Mouse (Mus musculus) erythroblast, embryonic 14.5 days (primary cell): ENCODE measurements around the gene Habp4. TPM values are rescaled to one million over a fixed set of nuclear protein-coding genes. Genes with fewer than 3 reads are reported as not detected.

Experiments
- H3K27me3 ChIP-seq: 2 replicates; pipeline ENCODE4 v1.6.1; 2012; ENCODE audit warnings: inconsistent platforms; ENCODE audit not compliant: control insufficient read depth
- H3K36me3 ChIP-seq: 2 replicates; pipeline ENCODE4 v1.6.1; 2012; ENCODE audit warnings: mild to moderate bottlenecking, inconsistent platforms; ENCODE audit not compliant: control insufficient read depth
- H3K4me1 ChIP-seq: 2 replicates; pipeline ENCODE4 v1.6.1; 2012; ENCODE audit warnings: inconsistent platforms; ENCODE audit not compliant: control insufficient read depth
- H3K4me3 ChIP-seq: replicated peaks from 2 replicates; pipeline ENCODE3; 2012; ENCODE audit warnings: moderate library complexity, mild to moderate bottlenecking, inconsistent platforms
- H3K9me3 ChIP-seq: 2 replicates; pipeline ENCODE4 v1.6.1; 2012; ENCODE audit warnings: low read length, inconsistent platforms, mixed read lengths; ENCODE audit not compliant: control insufficient read depth
- GATA1 ChIP-seq: IDR thresholded peaks from 2 replicates; pipeline ENCODE4 v1.6.1; 2012; ENCODE audit warnings: low read length, inconsistent platforms, mixed read lengths
- TAL1 ChIP-seq: IDR thresholded peaks from 3 replicates; pipeline ENCODE4 v1.6.1; 2012; ENCODE audit warnings: low read length, inconsistent platforms, mixed read lengths
- polyA plus RNA-seq: library from polyadenylated mRNA; stranded (reverse); fragments of >175 nt; gene quantifications from 2 replicates; pipeline ENCODE4 v1.2.3, GENCODE M21; 2012

The Habp4 gene
- polyA plus RNA-seq, 1 experiment = 1.4 TPM

DNA sequence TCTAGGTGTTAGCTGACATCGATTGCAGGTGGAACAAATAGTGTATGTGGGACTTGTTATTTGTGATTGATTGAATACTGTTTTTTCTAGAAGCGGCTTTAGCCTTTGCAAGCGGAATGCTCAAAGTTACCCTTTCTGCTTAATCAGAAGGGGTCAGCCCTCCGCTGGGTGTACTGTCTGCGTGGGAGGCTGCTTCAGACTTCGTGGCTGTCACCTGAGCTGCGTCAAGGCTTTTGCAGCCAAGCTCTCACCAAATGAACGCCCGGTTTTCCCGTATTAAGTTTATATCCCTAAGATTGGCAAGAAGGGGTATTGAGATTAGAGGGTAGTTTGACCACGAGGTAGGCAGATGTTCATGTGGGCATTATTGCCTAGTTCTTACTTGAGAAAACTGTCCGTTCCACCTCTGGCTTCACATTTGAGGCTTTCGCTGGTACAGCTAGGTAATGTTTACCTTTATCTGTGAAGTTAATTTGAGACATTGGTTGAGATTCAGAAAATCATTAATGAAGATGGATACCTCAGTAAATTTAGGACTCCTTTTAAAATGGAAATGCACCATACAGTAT lies 1.6 kb downstream of the Habp4 start:
- H3K27me3 ChIP-seq = peaks cover 60% of the 10 kb centered on the region
- H3K4me1 ChIP-seq = peaks cover 28% of the 10 kb centered on the region
- H3K9me3 ChIP-seq = no peaks in the 10 kb centered on the region
- H3K36me3 ChIP-seq = no peaks in the 10 kb centered on the region
- H3K4me3 ChIP-seq = peak overlapping the region; percentile 80
- TF ChIP-seq TAL1 (no peak), GATA1 (no peak)

DNA sequence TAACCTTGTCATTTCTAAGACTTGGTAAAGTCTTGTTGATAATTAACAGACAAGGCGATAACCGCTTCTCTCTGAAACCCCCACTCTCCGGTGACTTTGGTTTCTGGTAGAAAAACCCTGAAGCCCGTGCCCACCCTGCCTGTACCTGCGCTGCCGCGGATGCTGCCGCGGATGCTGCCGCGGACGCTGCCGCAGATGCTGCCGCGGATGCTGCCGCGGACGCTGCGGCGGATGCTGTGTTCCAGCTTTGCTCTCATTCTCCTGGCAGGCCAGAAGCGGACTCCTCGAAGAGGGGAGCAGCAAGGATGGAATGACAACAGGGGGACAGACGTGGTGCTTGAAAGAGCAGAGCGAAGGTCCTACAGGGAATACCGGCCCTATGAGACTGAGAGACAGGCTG lies 8.1 kb downstream of the Habp4 start:
- peaks cover 7% of the 10 kb centered on the region; the same call in 1 of the 2 replicates for H3K36me3 ChIP-seq
- no peaks in the 10 kb centered on the region for H3K9me3 ChIP-seq
- no peaks in the 10 kb centered on the region for H3K4me1 ChIP-seq
- TF ChIP-seq TAL1 (no peak), GATA1 (no peak)
- H3K27me3 ChIP-seq = peaks cover 2% of the 10 kb centered on the region; the same call in 1 of the 2 replicates
- no peak overlapping the region for H3K4me3 ChIP-seq

DNA sequence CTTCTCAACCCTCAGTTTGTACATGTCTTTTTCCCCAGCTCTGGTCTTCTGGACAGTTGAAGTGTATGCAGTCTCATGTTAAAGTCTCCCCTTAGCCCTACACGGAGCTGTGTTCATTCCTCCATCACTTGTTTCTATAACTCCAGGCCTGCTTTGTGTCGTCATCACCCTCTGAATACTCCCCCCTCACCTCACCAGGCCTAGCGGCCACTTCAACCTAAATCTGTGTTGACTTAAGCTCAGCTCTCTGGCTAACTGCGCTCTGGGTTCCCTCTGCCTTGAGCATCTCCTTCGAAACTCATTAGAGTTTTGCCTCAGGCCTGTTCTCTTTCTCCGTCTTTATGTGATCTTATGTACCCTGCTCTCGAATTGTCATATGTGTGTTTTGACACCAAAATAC lies 16.4 kb downstream of the Habp4 start:
- no peaks in the 10 kb centered on the region for H3K4me1 ChIP-seq
- H3K9me3 ChIP-seq = no peaks in the 10 kb centered on the region
- H3K4me3 ChIP-seq = no peak overlapping the region
- H3K36me3 ChIP-seq = peaks cover 5% of the 10 kb centered on the region; the same call in 1 of the 2 replicates
- TF ChIP-seq TAL1 (no peak), GATA1 (no peak)
- H3K27me3 ChIP-seq = no peaks in the 10 kb centered on the region

DNA sequence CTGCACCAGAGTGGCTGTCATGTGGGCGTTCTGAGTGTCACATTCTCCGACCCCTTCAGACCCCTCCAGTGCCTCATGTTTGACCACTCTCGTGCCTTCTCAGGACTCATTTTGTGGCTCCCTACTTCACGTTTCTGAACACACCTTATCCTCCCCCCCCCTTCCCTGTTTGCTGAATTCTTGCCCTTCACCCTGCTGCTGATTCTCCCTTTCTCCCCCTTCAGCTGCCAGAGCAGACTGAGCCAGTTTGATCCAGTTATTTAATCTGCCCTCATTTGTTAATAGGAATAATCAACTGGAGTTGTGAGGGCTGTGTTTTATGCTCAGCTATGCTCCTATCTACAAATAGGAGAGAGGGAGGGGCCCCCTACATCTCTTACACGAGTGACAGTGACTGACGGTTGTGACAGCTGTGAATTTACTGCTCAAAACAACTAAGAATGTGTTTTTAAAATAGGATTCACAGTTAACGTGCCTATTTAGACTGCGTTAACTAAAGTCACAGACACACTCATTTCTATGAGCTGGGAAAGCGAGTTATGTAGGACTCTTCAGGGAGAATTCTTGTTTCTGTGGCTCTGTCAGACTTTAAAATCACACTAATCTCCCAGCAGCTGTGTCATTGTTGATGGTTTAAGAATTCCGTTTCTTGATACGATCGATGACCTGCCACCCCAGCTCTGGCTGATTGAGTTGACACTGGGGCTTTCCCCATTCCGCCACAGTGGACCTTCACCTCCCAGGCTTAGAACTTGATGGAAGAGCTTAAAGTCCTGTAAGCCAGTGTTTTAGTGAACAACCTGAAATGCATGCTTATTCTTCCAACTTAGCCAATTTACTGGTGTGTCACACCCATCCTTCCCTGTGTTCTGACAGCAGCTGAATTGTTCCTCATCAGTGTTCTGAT lies 17.4 kb downstream of the Habp4 start:
- no peak for TF ChIP-seq TAL1
- no peak for TF ChIP-seq GATA1
- no peaks in the 10 kb centered on the region for H3K4me1 ChIP-seq

DNA sequence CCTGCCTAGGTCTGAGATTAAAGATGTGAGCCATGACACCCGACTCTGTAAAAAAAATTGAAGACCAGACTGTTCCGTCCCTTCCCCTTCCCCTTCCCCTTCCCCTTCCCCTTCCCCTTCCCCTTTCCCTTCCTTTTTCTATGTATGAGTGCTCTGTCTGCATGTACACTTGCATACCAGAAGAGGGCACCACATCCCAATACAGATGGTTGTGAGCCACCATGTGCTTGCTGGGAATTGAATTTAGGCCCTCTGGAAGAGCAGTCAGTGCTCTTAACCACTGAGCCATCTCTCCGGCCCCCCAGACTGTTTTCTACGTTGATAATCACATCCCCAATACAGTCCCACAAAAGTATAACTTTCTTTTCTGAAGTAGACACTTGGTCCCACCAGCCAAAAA lies 18.7 kb downstream of the Habp4 start:
- H3K9me3 ChIP-seq = no peaks in the 10 kb centered on the region
- H3K4me1 ChIP-seq = no peaks in the 10 kb centered on the region
- H3K36me3 ChIP-seq = no peaks in the 10 kb centered on the region; the same call in 1 of the 2 replicates
- no peak for TF ChIP-seq GATA1
- no peak for TF ChIP-seq TAL1
- H3K27me3 ChIP-seq = no peaks in the 10 kb centered on the region
- H3K4me3 ChIP-seq = no peak overlapping the region

More for the DNA sequence above, 17.4 kb downstream of the Habp4 start:
- Histone ChIP-seq H3K4me3 (no peak overlapping the region), H3K36me3 (peaks cover 3% of the 10 kb centered on the region; the same call in 1 of the 2 replicates), H3K27me3 (no peaks in the 10 kb centered on the region), H3K9me3 (no peaks in the 10 kb centered on the region)

DNA sequence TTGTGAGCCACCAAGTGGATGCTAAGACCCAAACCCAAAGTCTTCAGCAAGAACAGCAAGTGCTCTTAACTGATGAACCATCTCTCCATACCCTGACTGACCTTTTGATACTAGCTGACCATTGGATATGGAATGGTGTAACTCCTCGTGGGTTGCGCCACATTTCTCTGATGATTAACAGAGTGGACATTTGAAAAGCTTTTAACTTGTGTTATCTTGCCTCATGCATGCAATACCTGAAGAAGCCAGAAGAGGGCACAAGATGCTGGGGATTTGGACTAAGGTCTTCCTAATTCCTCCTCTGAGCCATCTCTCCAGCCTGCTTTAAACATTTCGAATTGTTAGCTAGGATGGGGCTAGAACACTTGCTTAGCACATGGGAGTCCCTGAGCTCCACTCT lies 19.3 kb downstream of the Habp4 start:
- no peak overlapping the region for H3K4me3 ChIP-seq
- H3K36me3 ChIP-seq = no peaks in the 10 kb centered on the region
- no peaks in the 10 kb centered on the region for H3K4me1 ChIP-seq
- H3K9me3 ChIP-seq = no peaks in the 10 kb centered on the region
- no peaks in the 10 kb centered on the region for H3K27me3 ChIP-seq
- TF ChIP-seq TAL1 (no peak), GATA1 (no peak)

DNA sequence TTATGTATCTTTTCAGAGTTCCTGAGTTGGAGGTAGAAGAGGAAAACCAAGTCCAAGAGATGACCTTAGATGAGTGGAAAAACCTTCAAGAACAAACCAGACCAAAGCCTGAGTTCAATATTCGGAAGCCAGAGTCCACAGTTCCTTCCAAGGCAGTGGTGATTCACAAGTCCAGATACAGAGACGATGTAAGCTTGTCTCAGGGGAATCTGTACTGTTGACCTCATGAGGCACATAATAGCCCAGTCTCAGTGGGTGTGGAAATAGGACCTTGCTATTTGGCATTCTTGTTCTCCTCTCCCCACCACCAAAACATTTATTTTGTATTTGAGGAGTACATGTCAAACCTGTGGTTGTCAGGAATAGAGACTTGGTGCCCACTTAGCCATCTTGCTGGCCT lies 20.5 kb downstream of the Habp4 start:
- no peak for TF ChIP-seq GATA1
- no peak for TF ChIP-seq TAL1

DNA sequence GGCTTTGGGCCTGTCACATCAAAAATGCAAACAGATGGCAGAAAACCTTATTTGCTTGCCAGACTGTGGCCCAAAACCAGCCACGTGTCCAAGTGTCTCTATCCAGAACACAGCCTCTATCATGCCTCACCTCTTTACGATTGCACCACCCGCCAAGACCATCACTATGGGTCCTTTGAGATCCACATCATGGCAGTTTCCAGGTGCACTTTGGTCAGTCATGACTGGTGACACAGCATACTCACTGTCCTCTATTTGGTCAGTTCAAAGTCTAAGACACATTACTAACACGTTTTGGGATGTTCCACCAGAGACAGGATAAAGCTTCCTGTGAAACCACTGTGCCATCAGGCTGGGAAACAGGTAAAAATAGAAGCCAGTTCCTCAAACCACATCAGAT lies 22.0 kb downstream of the Habp4 start:
- TF ChIP-seq TAL1 (no peak), GATA1 (no peak)
- no peaks in the 10 kb centered on the region for H3K4me1 ChIP-seq

More for the DNA sequence above, 20.5 kb downstream of the Habp4 start:
- H3K27me3 ChIP-seq = no peaks in the 10 kb centered on the region
- no peak overlapping the region for H3K4me3 ChIP-seq
- no peaks in the 10 kb centered on the region for H3K4me1 ChIP-seq
- no peaks in the 10 kb centered on the region for H3K36me3 ChIP-seq
- no peaks in the 10 kb centered on the region for H3K9me3 ChIP-seq

DNA sequence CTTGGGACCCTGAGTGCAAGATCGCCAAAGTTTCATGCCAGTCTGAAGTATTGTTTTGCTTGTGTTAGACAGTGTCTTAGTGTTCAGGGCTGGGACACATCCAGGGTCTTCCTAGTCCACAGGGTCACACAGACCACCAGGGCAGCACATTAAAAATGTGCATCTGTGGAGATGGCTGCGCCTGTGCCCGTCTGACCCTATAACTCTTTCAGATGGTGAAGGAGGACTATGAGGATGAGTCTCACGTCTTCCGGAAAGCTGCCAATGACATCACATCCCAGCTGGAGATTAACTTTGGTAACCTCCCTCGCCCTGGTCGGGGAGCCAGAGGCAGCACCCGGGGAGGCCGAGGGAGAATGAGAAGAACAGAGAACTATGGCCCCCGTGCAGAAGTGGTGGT lies 22.7 kb downstream of the Habp4 start:
- Histone ChIP-seq H3K36me3 (no peaks in the 10 kb centered on the region), H3K4me1 (no peaks in the 10 kb centered on the region), H3K4me3 (no peak overlapping the region), H3K9me3 (no peaks in the 10 kb centered on the region), H3K27me3 (no peaks in the 10 kb centered on the region)
- TF ChIP-seq GATA1 = no peak
- no peak for TF ChIP-seq TAL1

More for the DNA sequence above, 22.0 kb downstream of the Habp4 start:
- Histone ChIP-seq H3K27me3 (no peaks in the 10 kb centered on the region), H3K9me3 (no peaks in the 10 kb centered on the region), H3K36me3 (no peaks in the 10 kb centered on the region), H3K4me3 (no peak overlapping the region)
